26 mouse cellular contexts compared by ENCODE assay signal in genomic region chr2:157176248-157176647, GRCm38 (mm10).
"Had no signal": no experiment of that assay in that cellular context is flagged by ENCODE, and none has a peak within 500 bp of the region (broad histone marks: within the 10 kb centered on the region; RNA-seq: fewer than 3 reads in every experiment).

No protein-coding gene starts in this region.

- H3K4me3 ChIP-seq: embryonic facial prominence, embryonic 10.5 days; embryonic facial prominence, embryonic 12.5 days; embryonic facial prominence, embryonic 13.5 days; embryonic facial prominence, embryonic 15.5 days; erythroblast, embryonic 14.5 days; forebrain, embryonic 10.5 days; forebrain, embryonic 12.5 days; forebrain, embryonic 13.5 days; forebrain, embryonic 15.5 days; heart, adult 2 months had no signal

- H3K4me1 ChIP-seq: embryonic facial prominence, embryonic 10.5 days; embryonic facial prominence, embryonic 12.5 days; embryonic facial prominence, embryonic 15.5 days; forebrain, embryonic 12.5 days; forebrain, embryonic 13.5 days; forebrain, embryonic 15.5 days had no signal

- H3K27ac ChIP-seq: embryonic facial prominence, embryonic 10.5 days; embryonic facial prominence, embryonic 12.5 days; embryonic facial prominence, embryonic 13.5 days; embryonic facial prominence, embryonic 15.5 days; forebrain, embryonic 10.5 days; forebrain, embryonic 12.5 days; forebrain, embryonic 13.5 days; forebrain, embryonic 15.5 days; heart, adult 2 months had no signal

- DNase-seq: cerebellum, adult 8-10 months; cerebellum, adult 9-10 months; cerebellum, adult 9-11 months; cerebellum, postnatal 10 days; cerebellum, postnatal 14 days; cerebellum, postnatal 25 days; cerebellum, postnatal 36 days; embryo, embryonic 11 days; forebrain, postnatal 0 days; gastrocnemius, postnatal 14 days; gastrocnemius, postnatal 25 days; gastrocnemius, postnatal 36 days; heart, adult 11 months; heart, adult 18-20 months; heart, adult 2 months had no signal

- H3K27me3 ChIP-seq: embryonic facial prominence, embryonic 12.5 days; embryonic facial prominence, embryonic 13.5 days; embryonic facial prominence, embryonic 15.5 days; forebrain, embryonic 12.5 days; forebrain, embryonic 13.5 days; forebrain, embryonic 15.5 days had no signal

- H3K9ac ChIP-seq: embryonic facial prominence, embryonic 12.5 days; embryonic facial prominence, embryonic 13.5 days; embryonic facial prominence, embryonic 15.5 days; forebrain, embryonic 12.5 days; forebrain, embryonic 13.5 days; forebrain, embryonic 15.5 days; forebrain, postnatal 0 days had no signal

- ATAC-seq: forebrain, embryonic 13.5 days; forebrain, embryonic 14.5 days; forebrain, embryonic 15.5 days; forebrain, embryonic 16.5 days; forebrain, postnatal 0 days had no signal

- H3K9me3 ChIP-seq: embryonic facial prominence, embryonic 10.5 days; embryonic facial prominence, embryonic 12.5 days; embryonic facial prominence, embryonic 13.5 days; embryonic facial prominence, embryonic 15.5 days; forebrain, embryonic 10.5 days; forebrain, embryonic 12.5 days; forebrain, embryonic 13.5 days; forebrain, embryonic 15.5 days had no signal
